Mouse (Mus musculus) adrenal gland, postnatal 25 days (tissue): Measurements from ENCODE around the gene Fancb. TPM values are rescaled to one million over a fixed set of nuclear protein-coding genes. Genes with fewer than 3 reads are reported as not detected.

Experiments
- DNase-seq: peaks from one replicate; pipeline ENCODE4 v3.0.0; 2021; ENCODE audit warnings: mixed read lengths
- long read RNA-seq: library from polyadenylated mRNA; stranded (forward); transcript quantifications from one replicate; pipeline ENCODE4 v2.0.0, GENCODE M21; 2021
- total RNA-seq: library from RNA; stranded (reverse); gene quantifications from 2 replicates; pipeline ENCODE4 v1.2.3, GENCODE M21; 2021

The Fancb gene
- total RNA-seq: 1.4 and 1.7 TPM in 2 replicates
- long read RNA-seq, partial matches to known transcripts: 0 of 5 reads
- long read RNA-seq, other reads (novel, unspliced or antisense): 1 of 5 reads

DNA sequence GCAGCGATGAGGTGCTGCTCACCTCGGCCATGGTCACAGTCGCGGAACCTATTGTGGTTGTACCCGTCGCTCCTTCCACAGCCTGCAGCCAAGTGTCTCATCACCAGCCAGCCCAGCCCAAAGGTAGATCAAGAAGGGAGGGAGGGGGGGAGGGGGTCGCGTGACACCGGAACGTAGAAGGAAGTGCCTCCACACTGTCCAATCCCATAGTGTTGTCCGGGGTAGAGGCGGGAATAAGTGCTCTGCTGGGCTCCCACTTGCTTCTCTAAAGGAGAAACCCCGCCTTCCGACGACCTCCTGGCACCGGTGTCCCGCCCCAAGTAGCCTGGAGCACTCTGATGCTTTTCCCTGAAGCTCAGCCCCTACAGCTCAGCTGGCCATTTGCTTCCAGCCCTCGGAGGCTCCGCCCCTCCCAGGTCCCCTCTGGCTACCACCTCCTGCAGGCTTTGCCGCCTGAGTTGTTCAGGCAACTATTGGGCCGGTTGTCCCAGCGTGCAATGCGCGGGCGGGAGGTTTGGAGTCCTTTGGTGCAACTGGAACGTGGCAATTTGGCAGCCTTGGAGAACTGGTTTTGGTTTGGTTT is at the start of gene Fancb, which contains the start of gene Mospd2:
TSS of gene Fancb (plus strand) at position 400 of the 583 bp plus-strand sequence.
TSS of gene Mospd2 (minus strand) at position 183 of the 583 bp plus-strand sequence.
- DNase-seq: peak; percentile 80

GRCm38 (mm10) chrX:164941540-164941939 is 38.9 kb upstream of the Fancb start:
- no peak for DNase-seq

GRCm38 (mm10) chrX:164951858-164952576 is 28.4 kb upstream of the Fancb start:
- DNase-seq: no peak

- no peak for DNase-seq
Measured at GRCm38 (mm10) chrX:164952601-164953375, 27.6 kb upstream of the Fancb start.

DNA sequence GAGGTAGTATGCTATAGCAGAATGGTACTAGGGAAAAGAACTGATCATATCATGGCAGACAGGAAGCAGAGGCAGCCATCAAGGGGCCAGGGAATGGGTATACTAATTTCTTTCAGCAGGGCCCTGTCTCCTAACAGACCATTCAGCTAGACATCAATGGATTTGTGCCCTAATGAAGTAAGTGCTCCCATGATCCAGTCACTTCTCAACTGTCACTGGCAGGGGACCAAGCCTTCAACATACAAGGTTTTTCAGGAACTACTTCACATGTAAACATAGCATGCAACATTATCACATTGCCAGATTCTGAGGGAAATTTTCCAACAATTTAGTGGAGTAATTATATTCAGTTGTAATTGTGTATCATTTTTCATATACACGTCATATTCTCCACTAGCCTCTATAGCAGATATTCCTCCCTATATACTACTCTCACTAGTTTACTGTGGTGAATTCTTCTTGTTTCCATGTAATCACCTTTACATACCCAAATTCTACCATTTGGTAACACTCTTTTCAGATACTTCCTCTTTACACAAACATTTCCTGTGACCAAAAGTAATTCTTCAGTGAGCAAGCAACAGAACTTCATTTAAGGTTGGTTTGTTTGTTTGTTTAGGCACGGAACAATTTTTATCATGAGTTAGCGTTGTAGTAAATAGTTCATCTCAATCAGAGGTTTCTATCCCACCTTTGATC is 14.5 kb upstream of the Fancb start:
- no peak for DNase-seq

DNA sequence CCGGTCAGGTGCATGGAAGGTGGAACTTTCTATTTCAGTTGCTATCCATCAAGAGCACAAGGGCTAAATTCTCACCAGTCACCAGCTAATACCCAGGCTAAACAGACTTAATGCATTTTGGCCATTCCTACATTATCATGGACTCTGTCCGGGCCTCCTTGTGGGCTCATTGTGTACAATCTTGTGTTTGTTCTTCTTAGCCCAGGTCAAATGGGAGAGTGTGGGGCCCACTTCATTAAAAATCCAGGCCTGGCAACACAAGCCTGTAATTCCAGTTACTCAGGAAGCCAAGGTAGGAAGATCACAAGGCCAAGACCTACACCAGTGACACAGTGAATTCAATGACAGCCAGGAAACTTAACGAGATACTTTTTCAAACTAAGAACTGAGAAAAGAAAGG is 9.2 kb upstream of the Fancb start:
- DNase-seq: no peak

DNA sequence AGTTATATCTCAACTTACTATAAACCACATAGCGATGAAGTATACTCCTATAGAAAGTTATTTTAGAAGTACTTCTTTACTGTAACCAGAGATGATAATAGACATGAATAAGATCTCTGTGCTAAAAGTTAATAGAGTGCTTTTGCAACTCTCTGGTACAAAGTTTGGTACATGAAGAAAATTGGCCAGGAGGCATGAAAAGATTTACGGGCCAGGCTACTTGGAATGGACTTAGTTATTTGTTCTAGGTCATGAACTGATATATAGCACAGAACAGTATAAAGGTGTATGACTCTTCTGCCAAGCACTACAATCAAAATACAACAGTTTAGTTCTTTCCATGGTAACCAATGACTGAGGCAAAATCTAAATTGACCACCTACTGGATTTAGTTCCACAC is 1.5 kb upstream of the Fancb start:
- no peak for DNase-seq

GRCm38 (mm10) chrX:165003141-165003540 is 22.7 kb downstream of the Fancb start:
- DNase-seq: no peak

GRCm38 (mm10) chrX:165004779-165005324 is 24.5 kb downstream of the Fancb start, which contains the start of gene Gm17604:
Gene Gm17604, minus strand, starts transcription at chrX:165004829.
- no peak for DNase-seq

Other genes with a start within 250 kb of the Fancb start
- gene Mospd2, start 217 bp upstream of the Fancb start, total RNA-seq: 37.0 and 37.2 TPM in 2 replicates
- gene Gm17604, start 24.2 kb downstream of the Fancb start, total RNA-seq: not detected in 2 replicates